Mouse (Mus musculus) liver (tissue): Measurements from ENCODE around the gene Ier5.

Source experiments
- DNase-seq: peaks from one replicate; pipeline ENCODE4 v3.0.0-alpha.2; 2020; ENCODE audit warnings: mixed read lengths

Ier5 gene

DNA sequence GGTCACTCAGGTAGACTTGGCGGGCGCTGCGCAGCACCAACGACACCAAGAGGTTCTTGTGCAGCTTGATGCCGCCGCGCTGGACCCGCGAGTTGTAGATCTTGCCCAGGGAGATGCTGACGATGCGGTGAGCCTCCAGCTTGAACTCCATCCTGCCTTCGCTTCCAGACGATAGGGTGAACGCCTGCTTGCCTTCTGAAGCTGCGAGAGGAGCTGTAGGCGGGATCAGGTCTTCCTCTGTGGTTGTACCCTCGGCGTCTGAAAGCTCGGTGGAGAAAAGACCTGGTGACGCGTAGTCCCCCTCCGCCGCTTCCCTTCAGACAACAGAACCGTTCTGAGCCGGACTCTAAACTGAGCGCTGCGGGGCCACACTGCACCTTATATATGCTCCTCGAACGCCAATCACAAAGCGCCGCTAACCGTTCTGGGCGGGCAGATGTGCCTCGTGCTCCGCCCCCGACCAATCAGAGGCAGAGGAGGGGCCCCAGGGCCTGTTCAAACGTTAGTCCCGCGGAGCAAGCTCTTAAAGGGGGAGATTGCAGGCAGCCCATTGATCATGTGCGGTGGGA lies at the start of gene Ier5:
Gene Ier5 (minus strand): TSS at position 357 of the 569 bp plus-strand sequence.
- peak; percentile 97 for DNase-seq

- no peak for DNase-seq
Observed at GRCm38 (mm10) chr1:155147228-155147627, 47.8 kb upstream of the Ier5 start.

DNA sequence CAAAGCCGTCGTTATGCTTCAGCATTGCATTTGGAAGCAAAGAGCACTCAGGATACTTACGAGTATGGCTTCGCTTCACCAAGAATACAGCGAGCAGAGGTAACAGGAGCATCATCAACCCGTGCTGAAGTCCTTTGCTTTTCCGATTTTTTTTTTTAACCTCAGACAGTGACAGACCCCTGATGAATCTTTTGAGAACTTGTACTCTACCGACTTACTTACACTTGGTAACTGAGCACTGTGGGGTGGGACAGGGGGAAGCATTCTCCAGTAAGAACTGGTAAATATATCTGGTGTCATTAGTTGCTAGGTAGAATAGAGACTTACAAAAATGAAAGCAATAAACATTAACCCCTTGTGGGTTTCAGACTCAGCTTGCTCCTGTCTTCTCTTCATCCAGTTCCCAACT lies 47.1 kb upstream of the Ier5 start, which contains the start of gene Mr1:
Gene Mr1 (minus strand): TSS at position 243 of the 409 bp plus-strand sequence.
- peak; percentile 9 for DNase-seq

GRCm38 (mm10) chr1:155145620-155146019 lies 46.2 kb upstream of the Ier5 start:
- no peak for DNase-seq

DNA sequence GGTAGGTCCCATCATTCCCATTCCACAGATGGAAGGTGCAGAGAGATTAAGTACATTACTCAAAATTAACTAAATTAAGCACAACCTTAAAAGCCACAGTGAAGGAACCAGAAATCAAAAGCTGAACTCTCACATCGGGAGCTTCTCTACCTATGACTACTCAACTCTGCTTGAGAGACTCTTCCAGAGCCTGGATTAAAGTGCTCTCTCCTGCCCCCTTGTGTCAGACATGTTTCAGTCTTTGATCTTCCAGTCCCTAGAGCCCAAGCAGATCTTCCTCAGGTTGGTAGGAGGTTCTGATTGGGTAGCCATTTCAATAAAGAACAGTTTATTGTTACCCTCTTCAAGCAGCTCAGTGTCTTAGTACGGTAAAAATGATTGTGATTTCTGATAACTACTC lies 40.6 kb upstream of the Ier5 start:
- peak; percentile 68 for DNase-seq

DNA sequence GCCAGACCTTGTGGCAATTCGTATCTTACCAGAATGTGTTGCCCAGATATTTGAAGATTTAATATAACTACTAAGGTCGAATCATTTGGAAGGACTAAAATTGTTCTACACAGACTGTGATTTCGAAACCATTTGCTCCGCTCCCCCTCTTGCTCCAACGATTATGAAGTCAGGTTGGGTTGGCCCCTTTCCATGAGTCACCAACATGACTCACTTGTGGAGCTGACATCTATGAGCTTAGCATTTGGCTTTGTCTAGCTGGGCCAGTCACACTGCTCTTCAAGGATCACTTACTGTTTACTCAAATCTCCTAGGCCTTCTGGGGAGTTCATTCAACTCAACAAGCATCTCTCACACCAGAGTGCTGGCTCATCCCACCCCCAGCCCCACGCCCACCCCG lies 39.4 kb upstream of the Ier5 start:
- DNase-seq: no peak

DNA sequence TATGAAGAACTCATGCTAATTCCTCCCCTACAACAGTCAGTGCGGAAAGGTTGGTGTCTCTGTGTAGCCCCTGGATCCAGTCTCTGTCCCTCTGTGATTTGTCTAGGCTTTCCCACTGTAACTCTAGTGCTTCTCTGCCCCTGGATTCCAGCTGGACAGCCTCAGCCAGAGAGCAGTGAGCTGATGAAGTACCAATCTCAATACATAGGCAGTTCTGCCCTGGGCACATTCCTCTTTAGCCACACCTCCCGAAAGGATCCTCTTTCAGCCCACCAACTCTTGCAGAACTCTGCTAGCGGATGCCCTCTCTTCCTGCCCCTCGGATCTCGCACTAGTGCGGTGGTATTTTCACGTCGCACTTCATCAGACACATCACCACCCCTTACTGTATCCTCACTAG lies 35.4 kb upstream of the Ier5 start:
- DNase-seq: no peak

GRCm38 (mm10) chr1:155127429-155127934 lies 28.0 kb upstream of the Ier5 start:
- DNase-seq: no peak

DNA sequence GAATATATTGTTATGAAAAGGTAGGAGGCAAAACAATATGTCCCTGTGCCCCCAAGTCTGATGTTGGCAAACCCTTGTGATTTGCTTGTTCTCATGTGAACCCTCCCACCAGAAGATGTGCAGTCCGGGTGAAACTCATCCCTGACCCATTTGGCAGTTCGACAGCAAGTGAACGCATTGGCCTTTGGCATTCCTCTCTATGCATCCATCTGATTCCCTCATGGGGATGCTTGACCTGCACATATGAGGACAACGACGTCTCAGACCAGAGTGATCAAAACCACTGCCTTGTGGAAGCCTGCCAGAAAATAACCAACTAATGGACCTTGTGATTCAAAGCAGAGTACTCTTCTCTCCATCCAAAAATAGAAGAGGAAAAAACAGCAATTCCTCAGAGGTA lies 27.3 kb upstream of the Ier5 start:
- DNase-seq: no peak

GRCm38 (mm10) chr1:155124397-155124796 lies 25.0 kb upstream of the Ier5 start:
- no peak for DNase-seq

- no peak for DNase-seq
Observed at GRCm38 (mm10) chr1:155121977-155122939, 22.8 kb upstream of the Ier5 start.

- no peak for DNase-seq
Observed at GRCm38 (mm10) chr1:155119719-155120118, 20.3 kb upstream of the Ier5 start.

- no peak for DNase-seq
Observed at GRCm38 (mm10) chr1:155113946-155114345, 14.5 kb upstream of the Ier5 start.

- no peak for DNase-seq
Observed at GRCm38 (mm10) chr1:155112875-155113274, 13.4 kb upstream of the Ier5 start.

DNA sequence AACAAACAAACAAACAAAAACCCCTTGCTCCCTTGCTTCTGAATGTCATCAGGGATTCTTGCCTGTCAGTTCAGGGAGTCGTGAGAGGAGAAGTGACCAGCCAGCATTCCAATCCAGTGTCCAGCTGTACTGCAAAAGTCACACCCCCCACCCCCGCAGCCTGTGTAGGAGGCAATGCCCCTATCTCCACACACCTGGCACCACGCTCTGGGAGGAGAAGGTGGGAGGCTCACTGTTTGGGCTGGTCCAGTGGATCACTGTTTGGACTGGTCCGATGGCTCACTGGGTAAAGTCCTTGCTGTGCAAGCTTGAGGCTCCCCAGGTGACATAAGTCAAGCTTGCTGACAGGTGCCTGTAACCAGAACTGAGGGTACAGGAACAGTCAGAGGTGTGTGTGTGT lies 12.7 kb upstream of the Ier5 start:
- DNase-seq: no peak

DNA sequence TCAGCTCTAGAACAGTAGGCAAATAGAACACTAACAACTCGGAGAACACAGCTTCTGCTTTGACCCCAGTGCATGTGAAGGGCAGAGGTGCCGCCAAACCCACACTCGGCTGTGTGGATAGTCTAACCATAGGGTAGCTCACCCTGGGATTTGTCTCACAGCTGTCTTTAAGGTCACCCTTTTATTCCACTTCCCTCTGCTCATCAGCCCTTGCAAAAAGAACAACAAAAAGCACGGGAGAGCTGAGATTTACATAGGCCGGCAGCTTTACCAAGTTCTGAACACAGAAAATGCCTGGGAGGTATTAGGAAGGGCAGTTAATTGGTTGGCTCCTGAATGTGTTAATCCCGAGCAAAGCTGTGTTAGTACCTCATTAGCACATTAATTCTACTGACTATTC lies 12.1 kb upstream of the Ier5 start:
- no peak for DNase-seq

- no peak for DNase-seq
Observed at GRCm38 (mm10) chr1:155109387-155110350, 10.2 kb upstream of the Ier5 start.

- DNase-seq: no peak
Observed at GRCm38 (mm10) chr1:155108412-155108811, 9.0 kb upstream of the Ier5 start.

DNA sequence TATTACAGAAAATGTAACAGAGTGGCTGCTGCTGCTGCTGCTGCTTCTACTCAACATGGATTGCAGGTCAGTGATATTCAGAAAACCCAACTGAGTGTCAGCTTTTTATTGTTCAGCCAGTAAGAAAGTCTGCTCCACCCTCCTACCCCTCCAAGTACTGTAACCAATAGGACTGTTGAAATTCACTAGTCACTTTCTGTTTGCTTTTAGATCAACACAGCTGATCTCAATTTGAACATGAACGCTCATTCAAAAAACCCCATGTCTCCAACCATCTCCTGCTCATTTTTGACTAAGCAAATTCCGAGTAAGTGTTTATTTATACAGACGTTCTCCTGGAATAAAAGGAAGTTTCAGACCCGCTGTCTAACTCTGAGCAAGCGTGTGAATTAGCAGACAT lies 8.4 kb upstream of the Ier5 start:
- DNase-seq: no peak

GRCm38 (mm10) chr1:155106310-155106709 lies 6.9 kb upstream of the Ier5 start:
- DNase-seq: no peak

- no peak for DNase-seq
Observed at GRCm38 (mm10) chr1:155103991-155104390, 4.6 kb upstream of the Ier5 start.

DNA sequence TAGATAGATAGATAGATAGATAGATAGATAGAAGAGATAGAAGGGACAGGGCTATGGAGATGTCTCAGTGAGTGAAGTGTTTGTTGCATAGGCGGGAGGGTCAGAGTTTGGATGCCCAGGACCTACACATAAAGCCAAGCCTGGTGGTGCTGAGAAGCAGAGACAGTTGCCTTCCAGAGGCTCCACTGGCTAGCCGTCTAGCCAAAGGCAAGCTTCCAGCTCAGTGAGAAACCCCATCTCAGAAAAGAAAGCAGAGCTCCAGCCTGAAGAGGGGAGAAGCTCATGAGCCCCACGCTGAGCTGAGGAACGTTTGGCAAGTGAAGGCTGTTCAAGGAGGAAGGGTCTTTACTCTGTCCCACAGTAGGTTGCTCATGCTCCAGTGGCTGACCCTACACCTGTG lies 3.2 kb upstream of the Ier5 start:
- no peak for DNase-seq
